Mouse (Mus musculus) embryonic facial prominence, embryonic 14.5 days (tissue): ENCODE data around the gene AC124108.1. TPM values are rescaled to one million over a fixed set of nuclear protein-coding genes. Genes with fewer than 3 reads are reported as not detected.
A peak's percentile ranks its signal among the peaks of the same experiment; 100 is the strongest.

Experiments used
- ATAC-seq: fragments of 200-750 bp; cut with Nextera tagmentation; 2 replicates; pipeline ENCODE4 v1.8.0; 2017; ENCODE audit warnings: low read depth, moderate number of reproducible peaks, moderate TSS enrichment
- DNase-seq: peaks from one replicate; pipeline ENCODE4 v3.0.0-alpha.2; 2015; ENCODE audit warnings: low spot score
- H3K27ac ChIP-seq: fragments of 300-500 bp; sonication (generic); replicated peaks from 2 replicates; pipeline ENCODE4 v1.5.1; 2014; ENCODE audit warnings: low read depth, mild to moderate bottlenecking, low read length, moderate library complexity
- H3K27me3 ChIP-seq: fragments of 300-500 bp; sonication (generic); replicated peaks from 2 replicates; pipeline ENCODE4 v1.6.1; 2014; ENCODE audit warnings: low read length; ENCODE audit not compliant: control insufficient read depth, insufficient read depth
- H3K36me3 ChIP-seq: fragments of 300-500 bp; sonication (generic); 2 replicates; pipeline ENCODE4 v1.6.1; 2014; ENCODE audit warnings: low read length, mixed read lengths; ENCODE audit not compliant: control insufficient read depth, insufficient read depth
- H3K4me1 ChIP-seq: fragments of 300-500 bp; sonication (generic); 2 replicates; pipeline ENCODE4 v1.6.1; 2014; ENCODE audit warnings: antibody characterized with exemption, low read length; ENCODE audit not compliant: control insufficient read depth, insufficient read depth
- H3K4me2 ChIP-seq: fragments of 300-500 bp; sonication (generic); 2 replicates; pipeline ENCODE4 v1.6.1; 2014; ENCODE audit warnings: low read depth, mild to moderate bottlenecking, low read length, moderate library complexity, mixed read lengths
- H3K4me3 ChIP-seq: fragments of 300-500 bp; sonication (generic); 2 replicates; pipeline ENCODE4 v1.5.1; 2014; ENCODE audit warnings: low read depth, mild to moderate bottlenecking, low read length
- H3K9ac ChIP-seq: fragments of 300-500 bp; sonication (generic); 2 replicates; pipeline ENCODE4 v1.6.1; 2014; ENCODE audit warnings: low read depth, mild to moderate bottlenecking, low read length, moderate library complexity, mixed read lengths
- H3K9me3 ChIP-seq: fragments of 300-500 bp; sonication (generic); 2 replicates; pipeline ENCODE4 v1.6.1; 2016; ENCODE audit warnings: low read length; ENCODE audit not compliant: control insufficient read depth
- WGBS: fragments of 180-500 bp; shearing (Covaris S2); extraction: QIAGEN DNeasy Blood & Tissue Kit; methylation state at CpG from one replicate; pipeline ENCODE4 v1.1.7; 2014; 5-methylcytosine and 5-hydroxymethylcytosine counted together
- polyA plus RNA-seq: library from polyadenylated mRNA; unstranded; fragments of >200 nt; fragmentation: Nextera tagmentation; extraction: Ambion mirVana; gene quantifications from 2 replicates; pipeline ENCODE4 v1.2.1, GENCODE M21; 2014

The AC124108.1 gene
- polyA plus RNA-seq, 1 experiment from 2014 or later, result 0.71 TPM

GRCm38 (mm10) chr1:132171619-132172018, 19.6 kb upstream of the AC124108.1 start:
- ATAC-seq (no peak), DNase-seq (no peak)
- Histone ChIP-seq H3K27ac (no peak overlapping the region), H3K36me3 (no peaks in the 10 kb centered on the region), H3K4me3 (no peak overlapping the region), H3K4me1 (no peaks in the 10 kb centered on the region), H3K4me2 (no peak overlapping the region), H3K9me3 (no peaks in the 10 kb centered on the region), H3K9ac (no peak overlapping the region), H3K27me3 (no peaks in the 10 kb centered on the region)
- 0% methylated on average over 1 of the region's 2 CpGs for WGBS

- no peaks in the 10 kb centered on the region for H3K36me3 ChIP-seq
- H3K27me3 ChIP-seq, result peaks cover 36% of the 10 kb centered on the region
- no peak overlapping the region for H3K27ac ChIP-seq
- ATAC-seq (no peak), DNase-seq (no peak)
- WGBS, result 82% methylated on average over 4 of the region's 4 CpGs
- no peak overlapping the region for H3K9ac ChIP-seq
- H3K4me2 ChIP-seq, result no peak overlapping the region
- H3K4me3 ChIP-seq, result no peak overlapping the region
- no peaks in the 10 kb centered on the region for H3K9me3 ChIP-seq
- peaks cover 8% of the 10 kb centered on the region for H3K4me1 ChIP-seq
Measured at GRCm38 (mm10) chr1:132186303-132186702, 5.0 kb upstream of the AC124108.1 start.

- H3K27me3 ChIP-seq, result peaks cover 59% of the 10 kb centered on the region
- 33% methylated on average over 9 of the region's 9 CpGs for WGBS
- ATAC-seq, result no peak
Measured at GRCm38 (mm10) chr1:132188442-132189066, 2.7 kb upstream of the AC124108.1 start.

DNA sequence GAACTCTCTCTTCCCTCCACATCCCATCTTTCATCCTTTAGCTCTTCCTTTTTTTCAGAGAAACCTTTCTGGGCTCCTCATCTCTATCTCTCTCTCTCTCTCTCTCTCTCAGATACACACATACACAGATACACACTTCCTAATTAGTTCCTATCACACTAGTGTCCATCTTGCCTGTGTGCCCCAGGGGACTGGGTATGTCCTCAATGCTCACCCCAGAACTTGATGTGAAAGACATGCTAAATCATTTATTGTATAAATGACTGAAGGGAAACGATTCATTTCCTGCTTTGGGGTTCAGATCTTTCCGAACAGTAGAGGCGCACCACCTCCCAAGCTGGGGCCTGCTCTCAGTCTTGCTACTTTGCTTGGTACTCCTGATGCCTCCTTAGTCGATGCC, 2.0 kb upstream of the AC124108.1 start:
- Histone ChIP-seq H3K9ac (no peak overlapping the region), H3K27ac (no peak overlapping the region), H3K4me3 (no peak overlapping the region), H3K9me3 (no peaks in the 10 kb centered on the region), H3K36me3 (no peaks in the 10 kb centered on the region), H3K4me2 (no peak overlapping the region), H3K4me1 (peaks cover 18% of the 10 kb centered on the region), H3K27me3 (peaks cover 63% of the 10 kb centered on the region)
- no peak for DNase-seq
- no peak for ATAC-seq
- 40% methylated on average over 4 of the region's 4 CpGs for WGBS

More at GRCm38 (mm10) chr1:132188442-132189066, 2.7 kb upstream of the AC124108.1 start:
- no peak overlapping the region for H3K9ac ChIP-seq
- no peaks in the 10 kb centered on the region for H3K9me3 ChIP-seq
- peak; percentile 38 for DNase-seq
- H3K4me3 ChIP-seq, result no peak overlapping the region
- peaks cover 18% of the 10 kb centered on the region for H3K4me1 ChIP-seq
- H3K4me2 ChIP-seq, result no peak overlapping the region
- H3K36me3 ChIP-seq, result no peaks in the 10 kb centered on the region
- H3K27ac ChIP-seq, result no peak overlapping the region

DNA sequence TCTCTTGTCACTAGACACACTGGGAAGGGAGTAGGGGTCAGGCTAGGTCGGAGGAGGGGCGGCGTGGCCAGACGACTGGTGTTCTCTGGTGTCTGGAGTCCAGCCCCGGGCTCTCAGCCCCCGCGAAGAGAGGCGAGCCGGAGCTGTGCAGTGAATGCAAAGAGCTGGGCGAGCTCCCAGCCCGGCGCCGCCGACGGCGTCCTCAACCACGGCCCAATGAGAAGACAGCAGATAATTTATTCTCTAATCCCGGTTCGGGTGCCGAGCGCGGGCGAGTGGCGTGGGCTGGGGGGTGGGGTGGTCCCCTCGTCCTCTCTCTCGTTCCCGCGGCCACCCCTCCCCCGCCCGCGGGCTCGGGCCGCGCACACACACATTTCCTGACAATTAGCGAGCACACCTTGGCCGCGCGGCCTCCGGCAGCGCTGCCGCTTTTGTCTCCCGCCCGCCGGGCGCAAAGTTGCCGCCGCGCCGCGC, 1.2 kb upstream of the AC124108.1 start:
- Histone ChIP-seq H3K9me3 (no peaks in the 10 kb centered on the region), H3K4me2 (peak overlapping the region; percentile 96), H3K9ac (peak overlapping the region; percentile 67), H3K27ac (no peak overlapping the region; the same call in 1 of the 2 replicates), H3K36me3 (no peaks in the 10 kb centered on the region), H3K4me1 (peaks cover 18% of the 10 kb centered on the region), H3K4me3 (peak overlapping the region; percentile 62), H3K27me3 (peaks cover 65% of the 10 kb centered on the region)
- 1% methylated on average over 37 of the region's 50 CpGs for WGBS
- peak; percentile 78 for ATAC-seq
- peak; percentile 72 for DNase-seq

DNA sequence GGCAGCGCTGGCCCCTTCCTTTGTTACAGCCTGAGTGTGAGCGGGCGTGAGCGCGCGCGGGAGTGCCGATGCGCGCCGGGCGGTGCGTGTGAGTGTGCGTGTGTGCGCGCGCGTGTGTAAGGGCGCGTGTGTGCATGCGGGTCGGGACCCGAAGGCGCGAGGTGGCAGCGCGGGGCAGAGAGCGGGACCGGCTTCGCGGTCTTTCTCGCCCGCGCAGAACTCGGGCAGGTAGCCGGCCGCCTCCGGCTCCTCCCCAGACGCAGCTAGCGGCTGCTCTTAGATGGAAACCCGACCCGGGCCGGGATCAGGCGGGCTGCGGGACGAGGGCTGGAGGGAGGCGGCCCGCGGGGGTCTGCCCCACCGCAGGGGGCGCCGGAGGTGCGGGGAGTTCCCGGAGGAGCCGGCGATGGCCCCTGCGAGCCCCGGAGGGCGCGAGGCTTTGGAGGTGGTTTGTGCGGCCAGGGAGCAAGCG, 600 bp upstream of the AC124108.1 start:
- H3K9me3 ChIP-seq, result no peaks in the 10 kb centered on the region
- peaks cover 69% of the 10 kb centered on the region for H3K27me3 ChIP-seq
- no peak overlapping the region; the same call in 1 of the 2 replicates for H3K27ac ChIP-seq
- DNase-seq (peak; percentile 34), ATAC-seq (no peak)
- peaks cover 18% of the 10 kb centered on the region for H3K4me1 ChIP-seq
- peak overlapping the region; percentile 67 for H3K9ac ChIP-seq
- 1% methylated on average over 17 of the region's 62 CpGs for WGBS
- peak overlapping the region; percentile 96 for H3K4me2 ChIP-seq
- H3K36me3 ChIP-seq, result no peaks in the 10 kb centered on the region
- H3K4me3 ChIP-seq, result peak overlapping the region; percentile 62

DNA sequence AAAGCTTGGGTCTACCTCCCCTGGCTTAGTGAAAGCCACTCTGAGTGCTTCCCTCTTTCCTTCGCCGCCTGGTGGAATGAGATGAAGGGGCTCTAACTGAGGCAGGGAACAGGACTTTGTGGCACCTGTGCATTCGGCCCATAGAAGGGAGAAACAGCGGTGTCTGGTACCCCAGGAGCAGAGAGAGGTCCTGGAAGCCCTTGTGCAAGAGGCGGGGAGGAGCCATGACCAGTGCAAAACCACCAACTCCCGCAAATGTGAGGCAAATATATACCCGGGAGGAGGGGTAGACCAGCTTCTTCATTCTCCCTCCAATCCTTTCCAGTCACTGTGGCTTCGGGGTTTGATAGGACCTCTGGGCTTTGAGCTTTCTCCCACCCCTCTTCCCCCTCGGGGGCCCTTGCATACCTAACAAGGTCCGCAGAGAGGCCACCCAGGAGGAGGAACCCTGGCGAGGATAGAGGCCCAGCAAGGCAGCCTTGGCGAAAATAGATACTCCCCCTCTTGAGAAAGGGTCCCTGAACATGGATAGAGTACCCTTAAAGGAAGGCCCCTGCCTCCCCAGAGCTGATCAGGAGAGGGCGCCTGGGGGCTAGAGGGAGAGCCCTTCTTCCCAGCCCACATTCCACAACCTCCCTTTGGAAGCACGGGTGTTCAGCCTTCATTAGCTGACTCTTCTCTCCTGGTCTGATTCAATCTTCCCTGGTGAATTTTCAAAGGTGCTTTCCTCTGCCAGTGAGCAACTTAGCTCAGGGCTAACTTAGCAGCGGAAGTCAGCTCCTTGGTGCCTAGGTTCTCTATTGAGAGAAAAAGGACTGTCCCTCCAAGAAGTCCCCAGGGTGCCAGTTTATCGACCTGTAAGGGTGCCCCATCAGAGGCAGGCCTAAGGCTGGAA, 776 bp downstream of the AC124108.1 start:
- ATAC-seq (peak; percentile 37), DNase-seq (peak; percentile 50)
- WGBS, result 7% methylated on average over 16 of the region's 16 CpGs
- Histone ChIP-seq H3K9ac (peak overlapping the region; percentile 67; the same call in 1 of the 2 replicates), H3K36me3 (no peaks in the 10 kb centered on the region), H3K4me3 (peak overlapping the region; percentile 62), H3K27ac (no peak overlapping the region), H3K4me1 (peaks cover 27% of the 10 kb centered on the region), H3K9me3 (no peaks in the 10 kb centered on the region), H3K27me3 (peaks cover 72% of the 10 kb centered on the region), H3K4me2 (peak overlapping the region; percentile 96)

DNA sequence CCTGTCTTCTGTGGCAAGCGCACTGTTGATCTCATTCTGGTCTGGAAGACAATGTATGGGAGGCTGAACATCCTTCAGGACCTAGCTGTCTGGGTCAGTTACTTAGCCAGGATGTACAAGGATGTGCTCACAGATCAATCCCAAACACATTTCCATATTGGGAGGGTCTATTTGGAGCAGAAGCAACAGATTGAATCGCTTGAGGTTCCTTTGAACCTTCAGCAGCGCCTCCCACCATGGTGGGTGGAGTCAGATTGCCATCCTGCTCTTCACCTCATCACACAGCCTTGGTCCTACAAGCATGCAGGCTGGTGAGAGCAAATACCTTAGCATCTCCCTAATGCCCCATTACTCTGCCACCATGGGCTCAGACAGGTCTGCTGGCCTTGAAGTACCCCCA, 2.5 kb downstream of the AC124108.1 start:
- no peaks in the 10 kb centered on the region for H3K9me3 ChIP-seq
- H3K36me3 ChIP-seq, result no peaks in the 10 kb centered on the region
- no peak overlapping the region for H3K4me3 ChIP-seq
- peaks cover 66% of the 10 kb centered on the region for H3K27me3 ChIP-seq
- no peak overlapping the region for H3K9ac ChIP-seq
- WGBS, result 55% methylated on average over 3 of the region's 3 CpGs
- no peak overlapping the region for H3K4me2 ChIP-seq
- H3K4me1 ChIP-seq, result peaks cover 27% of the 10 kb centered on the region
- no peak for ATAC-seq
- no peak overlapping the region for H3K27ac ChIP-seq
- no peak for DNase-seq
